Mouse (Mus musculus) cerebellum, adult (tissue): ENCODE measurements at regions not wholly inside any gene's neighbourhood (a gene's known extent, or its start where the extent isn't known, plus 50 kb on each side); places are given as distances from the start of the nearest gene placed in this dataset.

Experiments used
- ATAC-seq: cut with Nextera tagmentation; 2 replicates; pipeline ENCODE4 v1.9.2; 2017; ENCODE audit warnings: mild to moderate bottlenecking, moderate library complexity, mixed read lengths; ENCODE audit not compliant: insufficient number of reproducible peaks, low FRiP score, low TSS enrichment

DNA sequence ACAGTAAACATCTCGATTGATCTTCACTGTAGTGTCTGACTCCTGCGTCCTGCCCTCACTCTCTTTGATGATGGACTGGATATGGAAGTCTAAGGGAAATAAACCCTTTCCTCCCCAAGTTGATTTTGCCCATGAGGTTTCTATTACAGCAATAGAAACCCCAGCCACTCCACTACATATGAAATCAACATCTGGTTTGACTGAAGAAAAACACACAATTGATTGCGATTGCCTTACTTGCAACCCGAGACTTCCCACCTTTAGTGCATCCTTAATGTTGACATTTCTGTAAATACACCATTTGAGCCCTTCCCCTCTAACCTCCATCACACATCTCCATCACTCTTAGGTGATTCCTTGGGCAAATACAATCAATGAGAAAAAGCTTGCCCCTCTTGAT is 255.6 kb upstream of the Tle4 start:
- ATAC-seq, result no peak

DNA sequence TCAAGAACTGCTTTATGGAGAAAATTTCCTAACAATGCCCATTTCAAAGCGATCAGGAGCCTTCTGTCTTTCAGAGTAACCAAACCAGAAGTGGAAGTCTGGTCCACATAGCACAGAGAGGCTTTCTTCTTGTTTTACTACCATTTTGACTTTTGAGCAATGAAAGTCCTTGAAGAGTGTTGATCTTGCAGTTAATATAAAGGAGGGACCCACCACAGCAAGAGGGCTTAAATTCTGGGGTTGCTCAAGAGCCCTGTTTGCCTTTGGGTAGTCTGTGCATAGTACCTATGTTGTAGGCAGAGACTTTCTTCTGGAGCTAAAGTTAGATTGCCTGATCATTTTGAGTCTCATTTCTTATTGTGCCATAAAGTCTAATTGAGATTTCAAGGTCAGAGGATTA is 251.7 kb upstream of the Tle4 start:
- no peak for ATAC-seq

DNA sequence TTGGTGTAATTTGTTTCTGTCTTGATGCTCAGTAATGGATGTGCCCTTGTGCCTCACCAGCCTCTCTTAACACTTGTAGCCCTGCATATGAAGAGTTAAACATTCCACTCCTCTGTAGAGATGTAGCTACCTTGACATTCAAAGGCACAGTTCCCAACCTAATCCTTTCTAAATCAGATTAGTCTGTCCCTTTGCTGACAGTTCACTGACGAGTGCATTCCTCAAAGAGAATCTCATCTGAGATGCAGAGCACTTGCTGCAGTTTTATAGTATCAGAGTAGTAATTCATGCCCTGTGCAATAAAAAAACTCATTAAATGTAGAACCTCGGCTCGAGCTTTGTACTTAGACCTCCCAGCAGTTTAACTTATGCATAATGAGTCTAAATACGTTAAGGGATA is 249.3 kb upstream of the Tle4 start:
- ATAC-seq, result no peak

DNA sequence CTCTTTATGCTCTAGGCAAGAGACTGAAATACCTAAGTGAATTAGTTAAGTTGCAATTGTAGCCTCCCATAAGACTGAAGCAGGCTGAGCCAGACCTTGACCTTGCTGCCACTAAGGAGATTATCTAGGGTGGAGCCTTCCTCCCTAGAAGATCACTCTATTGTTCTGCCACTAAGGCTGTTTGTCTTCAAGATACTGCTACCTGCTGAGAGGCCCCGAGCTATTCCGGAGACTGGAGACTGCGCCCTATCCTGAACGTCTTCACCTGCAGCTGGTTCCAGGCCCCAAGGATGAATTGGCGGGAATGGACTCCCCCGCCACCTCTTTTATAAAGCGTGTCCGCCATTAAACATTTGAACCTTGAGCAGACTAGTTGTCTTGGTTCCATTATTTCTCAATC is 237.8 kb upstream of the Tle4 start:
- ATAC-seq, result no peak

DNA sequence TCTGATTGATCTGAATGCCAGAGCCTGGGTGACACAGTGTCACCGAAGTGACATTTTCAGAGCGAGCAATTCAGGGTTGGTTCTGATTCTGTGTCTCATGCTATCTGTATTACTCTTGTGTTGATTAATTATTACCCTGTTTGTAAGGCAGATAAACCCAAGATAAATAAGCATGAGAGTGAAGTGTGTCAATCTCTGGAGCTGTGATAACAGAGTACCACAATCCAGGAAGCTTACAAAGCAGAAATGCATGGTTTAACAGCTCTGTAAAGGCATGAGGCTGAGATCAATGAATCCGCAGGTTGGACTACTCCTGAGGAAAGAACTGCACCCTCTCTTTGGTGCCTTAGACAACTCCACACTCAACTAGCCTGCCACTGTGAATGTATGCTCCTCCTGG is 218.5 kb upstream of the Tle4 start:
- no peak for ATAC-seq

DNA sequence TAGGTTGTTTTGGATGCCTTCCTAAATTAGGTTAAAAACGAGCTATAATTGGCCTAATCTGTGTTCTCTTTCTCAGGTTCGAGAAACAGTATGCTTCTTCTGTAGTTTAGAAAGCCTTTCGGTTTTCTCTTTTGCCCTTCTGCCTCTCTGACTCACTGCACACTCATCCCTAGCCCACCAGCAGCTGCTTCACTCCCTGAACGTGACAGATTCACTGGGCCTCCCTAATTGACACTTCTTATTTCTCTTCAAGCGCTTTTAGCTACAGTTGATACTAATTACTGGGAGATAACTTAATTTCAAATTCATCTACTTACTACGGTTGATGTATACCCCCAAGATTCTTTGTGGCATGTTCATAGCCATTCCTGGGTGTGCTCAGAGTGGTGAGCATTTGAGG is 208.9 kb upstream of the Tle4 start:
- ATAC-seq, result no peak

DNA sequence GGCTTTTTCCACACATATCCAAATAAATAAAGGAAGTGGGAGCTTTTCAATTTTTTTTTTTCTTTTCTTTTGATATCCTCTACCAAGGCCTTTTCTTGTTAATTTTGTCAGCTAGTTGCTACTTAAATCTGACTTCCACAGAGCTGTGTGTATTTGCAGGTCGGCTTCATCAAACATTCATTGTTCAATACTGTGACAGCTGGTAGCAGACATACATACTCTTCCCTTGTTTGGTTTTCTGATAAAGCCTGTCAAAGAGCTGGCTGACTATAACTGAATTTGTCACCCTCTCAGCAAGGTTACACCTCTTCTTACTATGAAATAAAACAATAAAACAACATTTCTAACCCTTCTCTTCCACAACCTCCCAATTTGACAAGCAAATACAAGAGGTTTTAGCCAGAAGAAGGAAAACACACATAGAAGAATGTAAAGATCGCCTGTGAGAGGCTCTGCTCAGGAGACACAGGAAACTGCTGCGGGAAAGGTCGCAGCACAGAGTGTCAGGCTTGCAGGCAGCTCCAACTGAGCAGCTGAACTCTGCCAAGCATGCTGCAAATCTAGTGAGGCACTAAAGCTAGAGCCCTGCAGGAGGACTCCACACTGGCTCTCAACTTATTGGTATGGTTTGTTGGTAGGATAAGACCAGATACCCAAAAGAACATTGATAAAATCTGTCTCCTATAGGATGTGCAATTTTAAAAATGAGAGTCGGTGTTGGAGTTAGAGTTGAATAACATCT is 205.2 kb upstream of the Tle4 start:
- ATAC-seq, result no peak; the same call in 1 of the 2 replicates

DNA sequence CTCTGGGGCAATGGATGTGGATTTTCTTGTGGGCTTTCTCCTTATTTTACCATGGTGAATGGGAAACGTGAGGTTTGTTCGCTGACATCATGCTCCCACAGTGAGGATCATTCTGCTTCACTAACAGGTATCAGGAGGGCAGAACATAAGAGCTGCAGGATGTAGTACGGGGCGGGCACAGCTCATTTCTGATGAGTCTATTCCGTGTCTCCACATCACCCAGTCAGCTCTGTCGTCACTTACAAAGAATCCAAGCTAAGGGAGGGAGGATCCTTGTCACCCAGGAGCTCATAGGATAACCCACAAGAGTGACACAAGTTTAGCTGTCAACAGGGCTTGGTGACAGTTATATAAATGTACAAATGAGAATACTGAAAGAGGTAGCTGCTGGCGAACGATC is 203.8 kb upstream of the Tle4 start:
- ATAC-seq, result no peak

DNA sequence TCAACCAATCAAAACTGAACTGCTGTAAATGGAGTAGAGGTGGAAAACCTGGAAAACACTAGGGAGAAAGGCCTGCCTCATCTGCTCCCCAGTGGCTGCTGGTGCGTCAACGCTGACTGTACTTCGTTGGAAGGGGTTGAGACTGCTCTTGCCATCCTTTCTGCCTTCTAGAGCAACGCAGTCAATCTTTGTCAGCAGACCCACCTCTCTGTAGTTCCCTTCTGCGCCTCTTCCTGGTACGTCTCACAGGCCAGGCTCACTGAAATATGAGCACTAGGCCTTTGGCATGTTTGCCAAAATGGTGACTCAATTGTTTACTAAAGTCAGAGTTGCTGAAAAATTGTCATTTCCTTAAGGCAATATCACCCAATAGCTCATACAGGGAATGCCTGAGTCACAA is 201.2 kb upstream of the Tle4 start:
- no peak for ATAC-seq

DNA sequence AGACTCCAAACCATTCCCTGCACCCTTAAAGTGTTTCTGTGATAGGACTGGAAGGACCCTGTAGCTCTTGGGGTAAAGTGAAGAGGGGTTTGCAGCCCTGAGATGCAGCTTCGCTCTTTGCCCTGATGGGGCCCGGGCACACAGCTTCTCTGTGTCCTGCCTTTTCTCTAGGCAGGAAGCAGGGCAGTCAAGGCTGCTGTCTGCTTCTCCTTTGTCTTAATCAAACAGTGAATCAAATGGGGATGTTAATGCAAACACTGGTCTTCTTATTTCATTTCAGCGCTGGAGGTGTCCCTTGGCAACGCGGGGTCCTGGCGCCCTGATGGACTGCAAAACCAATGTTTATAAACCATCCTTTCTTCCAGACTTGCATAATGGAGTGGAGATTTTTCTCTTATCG is 200.6 kb upstream of the Tle4 start:
- no peak for ATAC-seq

DNA sequence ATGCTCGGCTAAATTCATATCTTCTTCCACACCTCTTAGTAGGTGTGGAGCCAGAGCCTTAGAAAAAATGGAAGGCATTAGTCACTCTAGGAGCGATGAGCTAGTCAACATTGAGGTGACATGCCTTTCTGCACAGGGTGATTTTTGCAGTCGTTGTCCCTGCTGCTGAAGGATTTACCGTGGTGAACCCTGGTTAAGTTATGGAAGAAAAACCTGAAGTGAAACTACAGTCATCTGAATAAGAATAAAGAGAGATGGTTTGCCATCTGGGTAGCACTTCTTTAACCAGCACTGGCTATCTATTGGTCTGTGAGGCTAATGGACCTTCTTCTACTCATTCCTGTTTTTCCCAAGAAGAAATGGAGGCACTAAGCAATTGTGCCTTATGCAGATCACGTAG is 198.1 kb upstream of the Tle4 start:
- no peak for ATAC-seq

DNA sequence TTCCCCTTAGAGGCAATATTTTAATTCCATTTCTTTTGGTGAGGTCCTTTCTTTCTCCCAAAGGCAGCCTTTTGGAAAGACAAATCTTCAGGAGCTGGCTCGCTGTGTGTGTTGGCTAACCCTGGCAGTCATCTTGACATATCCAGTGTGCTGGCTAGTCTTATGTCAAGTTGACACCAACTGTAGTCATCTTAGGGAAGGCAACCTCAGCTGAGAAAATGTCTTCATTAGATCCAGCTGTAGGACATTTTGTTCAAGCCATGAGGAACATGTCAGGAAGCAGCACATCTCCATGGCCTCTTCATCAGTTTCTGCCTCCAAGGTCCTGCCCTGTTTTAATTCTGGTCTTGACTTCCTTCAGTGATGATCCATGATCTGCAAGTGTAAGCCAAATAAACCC is 192.1 kb upstream of the Tle4 start:
- no peak for ATAC-seq

DNA sequence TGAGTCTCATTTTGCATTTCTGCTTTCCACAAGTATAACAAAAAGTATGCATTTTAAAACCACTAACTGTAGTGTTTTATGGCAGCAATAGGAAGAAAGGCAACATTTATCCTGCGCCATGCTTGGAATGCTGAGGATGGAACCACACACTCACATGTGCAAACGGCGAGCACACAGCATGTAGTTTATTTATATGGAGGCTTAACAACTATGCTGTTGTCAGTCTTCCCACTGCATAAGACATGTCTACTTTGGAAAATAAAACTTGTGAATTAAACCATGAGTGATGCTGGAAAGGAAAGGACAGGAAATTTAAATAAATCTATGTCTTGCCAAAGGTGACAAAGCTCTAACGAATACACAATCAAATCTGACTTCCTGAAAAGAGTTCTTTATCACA is 190.8 kb upstream of the Tle4 start:
- ATAC-seq, result no peak

DNA sequence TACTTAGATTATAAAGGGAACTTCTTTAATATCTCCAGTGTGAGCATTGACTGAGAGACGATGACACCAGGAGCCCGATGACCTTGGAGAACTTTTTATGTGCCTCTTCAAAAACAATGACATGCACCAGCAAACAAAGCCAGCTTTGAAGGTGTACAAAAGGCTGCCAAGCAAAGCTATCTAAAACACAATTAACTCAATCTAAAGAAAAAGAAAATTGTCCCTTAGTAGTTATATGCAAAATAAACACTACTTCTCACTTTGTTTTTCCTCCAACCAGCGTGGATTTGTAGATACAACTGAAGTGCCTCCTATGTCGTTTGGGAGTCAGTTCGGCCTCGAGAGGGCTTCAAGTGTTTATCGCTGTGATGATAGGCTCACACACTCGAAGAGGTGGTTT is 189.0 kb upstream of the Tle4 start:
- ATAC-seq, result no peak

DNA sequence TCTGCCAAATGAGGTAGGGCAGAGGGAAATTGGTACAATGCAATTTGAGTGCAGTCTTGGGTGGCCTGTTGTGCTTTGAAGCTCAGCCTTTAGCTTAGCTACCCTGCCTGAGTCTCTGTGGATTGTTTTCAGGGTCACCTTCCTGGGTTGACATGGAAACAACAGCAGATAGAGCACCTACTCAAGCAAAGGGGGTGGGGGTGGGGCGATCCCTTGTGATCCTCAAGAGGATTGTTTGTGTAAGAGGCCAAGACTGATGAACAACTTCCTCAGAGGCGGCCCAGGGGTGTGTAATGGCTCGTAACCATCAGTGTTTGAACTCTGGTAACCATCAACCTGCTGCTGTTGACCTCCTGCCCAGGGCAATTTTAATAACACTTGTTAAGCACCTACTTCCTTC is 187.8 kb upstream of the Tle4 start:
- no peak for ATAC-seq

DNA sequence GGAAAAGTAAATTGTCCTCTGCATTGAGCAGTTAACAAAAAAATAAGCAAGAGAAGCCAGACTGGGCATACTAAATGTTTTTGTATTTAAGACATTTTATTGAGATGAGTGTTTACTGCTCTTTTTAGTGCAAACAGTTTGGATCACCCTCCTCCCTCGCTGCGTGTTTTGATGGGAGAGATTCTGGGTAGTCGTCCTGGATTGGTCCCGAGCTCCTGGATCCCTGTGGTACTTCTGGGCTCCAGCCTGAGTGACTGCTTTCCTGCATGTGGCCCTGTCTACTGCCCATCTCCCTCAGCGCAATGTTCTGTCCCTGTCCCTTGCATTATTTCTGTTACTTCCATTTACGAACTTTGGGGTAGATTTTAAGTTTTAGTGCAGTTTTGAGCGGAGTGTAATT is 179.9 kb upstream of the Tle4 start:
- ATAC-seq, result no peak

DNA sequence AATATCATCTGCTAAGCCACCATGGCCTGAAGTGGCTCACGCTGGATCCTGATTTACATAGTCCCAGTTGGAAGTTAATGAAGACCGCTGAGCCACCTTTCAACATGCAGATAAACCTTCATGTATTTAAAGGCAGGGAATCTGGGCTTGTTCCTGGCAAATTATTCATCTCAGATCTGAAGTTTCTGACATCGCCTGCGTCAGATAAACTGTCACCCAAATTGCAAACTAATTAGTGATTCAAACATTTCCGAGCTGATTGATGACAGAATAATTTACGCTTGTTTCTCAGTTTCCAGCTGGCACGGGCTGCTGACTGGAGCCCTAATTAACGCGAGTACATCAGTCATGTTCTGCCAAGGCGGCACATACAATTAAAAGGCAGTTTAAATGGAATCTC is 179.3 kb upstream of the Tle4 start:
- ATAC-seq, result no peak

DNA sequence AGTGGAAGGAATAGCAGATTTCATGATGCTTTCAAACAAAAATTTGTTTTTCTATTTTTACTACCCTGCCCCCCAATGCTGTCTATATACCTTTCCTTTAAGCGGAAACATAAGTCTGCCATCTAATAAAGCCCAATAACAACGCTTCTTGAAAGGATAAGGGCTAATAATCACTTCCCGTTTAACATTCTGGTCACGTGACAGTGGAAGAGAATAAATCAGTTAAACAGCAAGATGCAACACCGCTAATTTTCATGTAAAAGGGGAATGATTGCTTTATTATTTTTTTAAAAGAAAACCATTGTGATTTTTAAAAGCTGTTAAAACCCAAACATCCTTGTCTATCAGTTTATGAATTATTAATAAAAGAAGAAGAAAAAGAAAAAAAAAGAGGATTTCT is 178.9 kb upstream of the Tle4 start:
- ATAC-seq, result no peak

DNA sequence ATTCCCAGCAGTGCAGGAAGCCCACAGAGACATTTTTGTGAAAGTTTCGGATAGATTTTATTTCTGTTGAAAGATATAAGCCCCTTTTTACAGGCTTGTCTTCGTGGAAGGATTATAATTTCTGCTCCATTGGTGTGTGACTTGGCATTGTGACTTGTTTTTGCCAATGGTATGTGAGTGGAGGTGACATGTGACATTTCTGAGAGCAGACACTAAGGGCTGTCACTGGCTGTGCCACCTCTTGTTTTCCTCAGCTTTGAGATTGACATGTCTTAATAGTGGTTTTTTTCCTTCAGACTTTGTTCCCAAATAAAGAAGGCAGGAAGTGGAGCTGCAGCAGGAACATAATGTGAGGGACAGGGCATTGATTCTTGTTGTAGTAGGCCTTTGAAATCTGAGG is 174.9 kb upstream of the Tle4 start:
- ATAC-seq, result no peak

DNA sequence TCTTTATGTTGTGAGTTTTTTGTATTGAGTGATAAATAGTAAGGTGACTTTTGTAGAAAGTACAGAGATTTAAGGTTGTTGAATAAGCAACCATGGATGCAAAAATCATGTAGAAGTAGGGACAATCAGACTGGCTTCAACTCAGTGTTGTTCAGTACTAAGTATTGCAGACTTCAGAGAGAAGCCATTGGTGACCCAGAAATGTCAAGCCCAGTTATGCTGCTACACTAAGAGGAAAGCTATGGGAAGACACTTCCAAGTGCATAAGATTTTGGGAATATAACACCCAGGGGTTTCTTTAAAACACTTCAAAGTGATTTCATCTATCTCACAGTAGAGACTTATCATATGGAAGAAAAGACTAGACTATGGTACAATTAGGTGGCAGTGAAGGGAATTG is 154.8 kb upstream of the Tle4 start:
- ATAC-seq, result no peak

DNA sequence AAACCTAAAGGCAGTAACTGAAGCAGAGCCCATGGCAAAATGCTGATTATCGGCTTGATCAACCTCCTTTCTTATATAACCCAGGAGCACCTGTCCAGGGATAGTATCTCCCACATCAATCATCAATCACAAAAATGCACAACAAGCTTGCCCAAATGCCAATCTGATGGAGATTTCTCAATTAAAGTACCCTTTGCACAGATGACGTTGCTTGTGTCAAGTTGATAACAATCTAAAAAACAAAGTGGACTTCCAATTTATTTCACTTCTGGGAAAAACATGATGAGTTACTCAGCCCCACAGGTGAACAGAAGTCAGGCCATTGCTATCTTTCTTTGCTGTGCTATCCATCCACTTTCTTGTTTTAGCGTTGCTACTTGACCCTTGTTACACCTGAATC is 144.5 kb upstream of the Tle4 start:
- ATAC-seq, result no peak

DNA sequence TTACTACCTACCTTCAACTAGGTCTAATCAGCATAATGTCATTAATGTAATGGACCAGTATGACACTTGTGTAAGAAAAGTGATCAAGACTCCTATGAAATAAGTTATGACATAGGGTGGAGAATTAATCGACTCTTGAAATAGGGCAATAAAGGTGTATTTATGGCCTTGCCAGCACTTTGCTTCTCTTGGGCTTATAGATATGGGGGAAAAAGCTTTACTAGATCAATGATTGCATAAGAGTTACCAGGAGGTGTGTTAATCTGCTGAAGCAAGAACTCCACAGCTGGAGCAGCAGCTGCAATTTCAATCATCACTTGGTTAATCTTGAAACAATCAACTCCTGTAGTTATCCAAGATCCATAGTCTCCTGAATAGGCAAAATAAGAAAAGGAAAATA is 143.1 kb upstream of the Tle4 start:
- ATAC-seq, result no peak

DNA sequence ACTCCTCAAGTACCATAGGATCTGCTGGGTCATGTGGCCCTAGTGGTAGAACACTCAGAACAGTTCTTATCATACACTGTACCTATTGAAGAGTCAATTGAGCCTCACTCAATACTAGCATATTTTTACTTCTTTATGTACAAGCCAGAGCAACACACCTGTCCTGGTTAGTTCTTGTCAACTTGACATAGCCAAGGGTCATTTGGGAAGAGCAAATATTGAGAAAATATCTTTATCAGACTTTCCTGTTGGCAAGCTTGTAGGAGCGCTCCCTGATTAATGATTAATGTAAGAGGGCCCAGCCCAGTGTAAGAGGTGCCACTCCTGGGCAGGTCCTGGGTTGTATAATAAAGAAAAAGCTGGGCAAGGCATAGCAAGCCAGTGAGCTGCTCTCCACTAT is 142.3 kb upstream of the Tle4 start:
- no peak for ATAC-seq
